7 mouse cellular contexts compared by ENCODE assay signal in genomic region chr10:42763246-42763645, GRCm38 (mm10). TPM values are rescaled to one million over a fixed set of nuclear protein-coding genes. Genes with fewer than 3 reads are reported as not detected.
A peak's percentile ranks its signal among the peaks of the same experiment; 100 is the strongest.
DNase-seq lines count a peak whose midpoint lies in the region; ATAC-seq and TF ChIP-seq lines count a peak whose summit lies in the region.

No protein-coding gene starts in this region.

- no peaks in the 10 kb centered on the region for H3K27me3 ChIP-seq in lung, postnatal 0 days (replicated peaks; ENCODE audit: insufficient read depth, low read length)
- H3K27me3 ChIP-seq in forebrain, embryonic 15.5 days, result no peaks in the 10 kb centered on the region
- no peaks in the 10 kb centered on the region for H3K27me3 ChIP-seq in liver, embryonic 11.5 days (replicated peaks; ENCODE audit: control insufficient read depth, insufficient read depth, low read length)
- no peaks in the 10 kb centered on the region for H3K27me3 ChIP-seq in stomach, embryonic 16.5 days (ENCODE audit: control insufficient read depth, insufficient read depth, low read length)

- no peak for TF ChIP-seq EP300 in lung, postnatal 0 days (IDR thresholded peaks at IDR 0.05)

- no peak for ATAC-seq in lung, postnatal 0 days
- no peak for ATAC-seq in forebrain, embryonic 15.5 days (replicated peaks)
- no peak for ATAC-seq in liver, embryonic 11.5 days (replicated peaks; ENCODE audit: low FRiP score)
- ATAC-seq in stomach, embryonic 16.5 days (ENCODE audit: insufficient read depth, low FRiP score), result no peak
- no peak for ATAC-seq in megakaryocyte progenitor cell, adult 5-6 weeks (replicated peaks; ENCODE audit: poor library complexity)
- ATAC-seq in activated CD4-positive, CD25-positive, alpha-beta regulatory T cell, adult 4 months, result no peak

- no peak for TF ChIP-seq CTCF in lung, postnatal 0 days (IDR thresholded peaks at IDR 0.05)

- no peaks in the 10 kb centered on the region for H3K9me3 ChIP-seq in lung, postnatal 0 days (ENCODE audit: low read length)
- H3K9me3 ChIP-seq in forebrain, embryonic 15.5 days, result no peaks in the 10 kb centered on the region
- H3K9me3 ChIP-seq in liver, embryonic 11.5 days (ENCODE audit: control insufficient read depth, low read length), result no peaks in the 10 kb centered on the region
- H3K9me3 ChIP-seq in stomach, embryonic 16.5 days (replicated peaks; ENCODE audit: control insufficient read depth, low read length), result no peaks in the 10 kb centered on the region

- H3K4me3 ChIP-seq in lung, postnatal 0 days (ENCODE audit: low read depth, low read length), result peak overlapping the region; percentile 97; the same call in 1 of the 2 replicates
- H3K4me3 ChIP-seq in forebrain, embryonic 15.5 days, result peak overlapping the region; percentile 94
- H3K4me3 ChIP-seq in liver, embryonic 11.5 days (ENCODE audit: low read depth, low read length), result peak overlapping the region; percentile 97
- peak overlapping the region; percentile 96 for H3K4me3 ChIP-seq in stomach, embryonic 16.5 days (replicated peaks; ENCODE audit: low read length)

- WGBS in lung, postnatal 0 days, result 28% methylated on average over 4 of the region's 4 CpGs
- 42% methylated on average over 4 of the region's 4 CpGs for WGBS in forebrain, embryonic 15.5 days
- 48% methylated on average over 4 of the region's 4 CpGs for WGBS in liver, embryonic 11.5 days
- WGBS in stomach, embryonic 16.5 days, result 40% methylated on average over 4 of the region's 4 CpGs

- H3K27ac ChIP-seq in lung, postnatal 0 days (ENCODE audit: low read length), result no peak overlapping the region
- H3K27ac ChIP-seq in forebrain, embryonic 15.5 days (replicated peaks), result no peak overlapping the region
- H3K27ac ChIP-seq in liver, embryonic 11.5 days (ENCODE audit: low read depth, low read length), result no peak overlapping the region
- H3K27ac ChIP-seq in stomach, embryonic 16.5 days (ENCODE audit: low read length), result no peak overlapping the region

- H3K9ac ChIP-seq in lung, postnatal 0 days (replicated peaks; ENCODE audit: low read depth), result 0 out of 2 replicates have a peak overlapping the region, but pooled peaks have one; percentile 1
- peak overlapping the region; percentile 36 for H3K9ac ChIP-seq in forebrain, embryonic 15.5 days (replicated peaks)
- 0 out of 2 replicates have a peak overlapping the region, but pooled peaks have one; percentile 27 for H3K9ac ChIP-seq in liver, embryonic 11.5 days (ENCODE audit: low read depth, low read length)
- 0 out of 2 replicates have a peak overlapping the region, but pooled peaks have one; percentile 20 for H3K9ac ChIP-seq in stomach, embryonic 16.5 days (ENCODE audit: low read length)

- peak; percentile 11 for DNase-seq in lung, postnatal 0 days (ENCODE audit: low spot score)
- no peak for DNase-seq in lung, postnatal 36 days
- no peak for DNase-seq in liver, embryonic 11.5 days (ENCODE audit: low spot score)

- no peaks in the 10 kb centered on the region for H3K36me3 ChIP-seq in lung, postnatal 0 days (ENCODE audit: insufficient read depth, low read length)
- H3K36me3 ChIP-seq in forebrain, embryonic 15.5 days, result no peaks in the 10 kb centered on the region
- no peaks in the 10 kb centered on the region for H3K36me3 ChIP-seq in liver, embryonic 11.5 days (ENCODE audit: control insufficient read depth, insufficient read depth, low read length)
- no peaks in the 10 kb centered on the region for H3K36me3 ChIP-seq in stomach, embryonic 16.5 days (ENCODE audit: control insufficient read depth, insufficient read depth, low read length)

- peak overlapping the region; percentile 69; the same call in 1 of the 2 replicates for H3K4me2 ChIP-seq in lung, postnatal 0 days (replicated peaks; ENCODE audit: low read depth, low read length)
- peak overlapping the region; percentile 60 for H3K4me2 ChIP-seq in forebrain, embryonic 15.5 days (replicated peaks)
- peak overlapping the region; percentile 78 for H3K4me2 ChIP-seq in liver, embryonic 11.5 days
- peak overlapping the region; percentile 60 for H3K4me2 ChIP-seq in stomach, embryonic 16.5 days (ENCODE audit: low read depth, low read length)

- H3K4me1 ChIP-seq in lung, postnatal 0 days (ENCODE audit: insufficient read depth, low read depth, low read length), result peaks cover 4% of the 10 kb centered on the region; the same call in 1 of the 2 replicates
- peaks cover 37% of the 10 kb centered on the region for H3K4me1 ChIP-seq in forebrain, embryonic 15.5 days
- H3K4me1 ChIP-seq in liver, embryonic 11.5 days (replicated peaks; ENCODE audit: control insufficient read depth, insufficient read depth, low read length), result peaks cover 21% of the 10 kb centered on the region
- peaks cover 19% of the 10 kb centered on the region for H3K4me1 ChIP-seq in stomach, embryonic 16.5 days (ENCODE audit: control insufficient read depth, insufficient read depth, low read length)

RNA-seq across cellular contexts. Expression of gene Sec63, which starts 1.9 kb away (rescaled TPM):
- 15.1 and 17.2 TPM in 2 replicates for polyA plus RNA-seq in lung, postnatal 0 days (2015; fragmentation: Nextera tagmentation; extraction: Ambion mirVana)
- polyA plus RNA-seq in forebrain, embryonic 15.5 days (2015; fragmentation: Nextera tagmentation; extraction: Ambion mirVana), result 27.3 and 28.8 TPM in 2 replicates
- polyA plus RNA-seq in liver, embryonic 11.5 days (2014; fragmentation: Nextera tagmentation; extraction: Ambion mirVana), result 14.2 and 17.6 TPM in 2 replicates
- 22.4 and 25.7 TPM in 2 replicates for polyA plus RNA-seq in stomach, embryonic 16.5 days (2015; fragmentation: Nextera tagmentation; extraction: Ambion mirVana)
- total RNA-seq in megakaryocyte progenitor cell, adult 5-6 weeks (2015), result 36.3 and 43.0 TPM in 2 replicates
- 54.3 and 71.0 TPM in 2 replicates for total RNA-seq in megakaryocyte progenitor cell, adult 5-6 weeks (2017)
- polyA plus RNA-seq in activated CD4-positive, CD25-positive, alpha-beta regulatory T cell, adult 4 months (2017; shearing (Covaris generic)), result 10 to 100 TPM; 15.9 to 19.1 TPM
